Mouse (Mus musculus) embryonic fibroblast, embryonic 13.5 days (primary cell): ENCODE results near the gene Stum. TPM values are rescaled to one million over a fixed set of nuclear protein-coding genes. Genes with fewer than 3 reads are reported as not detected.

ENCODE experiments used
- H3K27ac ChIP-seq: 2 replicates; pipeline ENCODE4 v1.5.1; 2012; ENCODE audit warnings: low read length, control low read depth, inconsistent platforms; ENCODE audit not compliant: insufficient read depth
- H3K4me1 ChIP-seq: 2 replicates; pipeline ENCODE4 v1.6.1; 2011; ENCODE audit warnings: low read length; ENCODE audit not compliant: control insufficient read depth, insufficient read depth
- H3K4me3 ChIP-seq: 2 replicates; pipeline ENCODE4 v1.5.1; 2011; ENCODE audit warnings: mild to moderate bottlenecking, control low read depth, low read length; ENCODE audit not compliant: insufficient read depth
- CTCF ChIP-seq: IDR thresholded peaks from 2 replicates; pipeline ENCODE4 v1.5.1; 2011; ENCODE audit warnings: mild to moderate bottlenecking, control low read depth, low read length, moderate library complexity, borderline replicate concordance; ENCODE audit not compliant: insufficient read depth
- POLR2A ChIP-seq: IDR thresholded peaks from 2 replicates; pipeline ENCODE4 v1.6.1; 2011; ENCODE audit warnings: low read depth, mild to moderate bottlenecking, control low read depth, low read length, moderate library complexity
- polyA plus RNA-seq: library from polyadenylated mRNA; stranded (reverse); fragments of >200 nt; gene quantifications from 2 replicates; pipeline ENCODE4 v1.2.4, GENCODE M21; 2011; ENCODE audit warnings: low read depth; ENCODE audit not compliant: missing spikeins, insufficient read length

Gene Stum
- polyA plus RNA-seq, 1 experiment = not detected

DNA sequence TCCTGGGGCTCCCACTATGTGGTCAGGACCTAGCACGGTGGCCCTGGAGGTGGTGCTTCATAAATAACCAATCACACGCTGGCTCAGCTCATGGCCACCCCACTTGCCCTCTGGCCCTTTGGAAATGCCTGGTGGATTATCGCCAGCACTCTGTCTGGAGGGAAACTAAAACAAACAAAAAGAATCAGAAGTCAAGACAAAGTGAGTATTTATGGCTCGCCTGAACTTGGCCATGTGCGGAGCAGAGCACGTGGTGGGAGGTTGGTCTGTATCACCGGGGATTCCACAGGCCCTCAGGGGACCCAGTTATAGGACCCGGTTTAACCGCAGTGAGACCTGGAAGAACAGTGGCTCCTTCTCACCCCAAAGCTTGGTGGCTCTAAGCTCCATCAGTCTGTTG is 74.5 kb downstream of the Stum start:
- Histone ChIP-seq H3K27ac (no peak overlapping the region), H3K4me1 (peaks cover 6% of the 10 kb centered on the region), H3K4me3 (no peak overlapping the region)
- TF ChIP-seq POLR2A (no peak), CTCF (no peak)

DNA sequence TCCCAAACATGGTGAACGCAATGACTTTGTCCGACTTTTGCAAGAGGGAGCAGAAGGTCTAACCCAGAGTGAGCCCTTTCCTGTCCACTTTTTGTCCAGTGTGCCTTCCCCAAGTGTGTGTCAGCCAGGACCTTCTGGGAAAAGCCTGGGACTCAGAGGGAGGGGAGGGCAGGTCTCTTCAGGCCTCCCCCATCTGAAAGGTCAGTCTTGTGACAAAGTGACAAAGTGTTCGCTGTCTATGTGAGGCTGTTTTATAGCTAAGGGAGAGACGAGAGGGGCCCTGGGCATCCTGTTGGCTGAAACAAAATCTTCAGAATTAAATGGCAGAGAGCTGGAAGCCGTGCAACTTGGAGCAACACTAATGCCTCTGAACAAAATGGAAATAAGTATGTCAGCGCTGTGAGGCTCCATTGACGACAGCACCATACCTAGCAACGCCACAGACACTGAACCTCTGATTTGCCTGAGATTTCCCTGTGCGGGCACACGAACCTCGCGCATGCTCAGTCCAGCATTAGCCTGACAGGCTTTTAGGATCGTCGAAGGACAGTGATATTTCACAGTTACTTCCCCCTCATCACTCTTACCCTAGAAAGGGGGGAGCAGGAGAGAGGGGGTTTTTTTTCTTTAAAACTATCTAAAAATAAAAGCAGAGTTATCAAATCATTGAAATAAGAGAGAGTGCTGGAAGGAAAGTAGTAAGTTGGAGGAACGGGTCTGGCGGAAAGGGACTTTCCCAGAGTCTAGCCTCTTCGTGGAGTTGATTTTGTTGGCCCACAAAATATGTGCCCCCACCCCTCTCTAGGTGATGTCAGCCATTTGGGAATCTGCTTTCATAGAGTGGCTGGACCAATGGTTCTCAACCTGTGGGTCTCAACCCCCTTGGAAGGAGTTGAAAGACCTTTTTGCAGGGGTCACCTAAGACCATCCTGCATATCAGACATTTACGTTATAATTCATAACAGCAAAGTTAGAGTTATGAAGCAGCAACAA is 75.3 kb downstream of the Stum start:
- H3K27ac ChIP-seq = no peak overlapping the region
- H3K4me1 ChIP-seq = peaks cover 13% of the 10 kb centered on the region
- TF ChIP-seq CTCF (no peak), POLR2A (no peak)
- no peak overlapping the region for H3K4me3 ChIP-seq

- Histone ChIP-seq H3K4me1 (peaks cover 20% of the 10 kb centered on the region), H3K4me3 (no peak overlapping the region), H3K27ac (no peak overlapping the region)
- TF ChIP-seq POLR2A (no peak), CTCF (no peak)
These were observed 76.1 kb downstream of the Stum start for GRCm38 (mm10) chr1:180407171-180407671.

GRCm38 (mm10) chr1:180406336-180407035 is 76.8 kb downstream of the Stum start:
- no peak for TF ChIP-seq CTCF
- TF ChIP-seq POLR2A = no peak

GRCm38 (mm10) chr1:180405576-180406335 is 77.5 kb downstream of the Stum start:
- no peak overlapping the region for H3K4me3 ChIP-seq
- H3K4me1 ChIP-seq = peaks cover 20% of the 10 kb centered on the region
- H3K27ac ChIP-seq = no peak overlapping the region
- TF ChIP-seq CTCF = no peak
- TF ChIP-seq POLR2A = no peak

More at GRCm38 (mm10) chr1:180406336-180407035, 76.8 kb downstream of the Stum start:
- no peak overlapping the region for H3K27ac ChIP-seq
- H3K4me1 ChIP-seq = peaks cover 20% of the 10 kb centered on the region
- no peak overlapping the region for H3K4me3 ChIP-seq

GRCm38 (mm10) chr1:180404706-180405105 is 78.6 kb downstream of the Stum start:
- H3K4me3 ChIP-seq = no peak overlapping the region
- H3K27ac ChIP-seq = no peak overlapping the region
- peaks cover 16% of the 10 kb centered on the region for H3K4me1 ChIP-seq
- TF ChIP-seq CTCF = no peak
- TF ChIP-seq POLR2A = no peak

- TF ChIP-seq CTCF = no peak
- TF ChIP-seq POLR2A = no peak
These were observed 79.4 kb downstream of the Stum start for GRCm38 (mm10) chr1:180403694-180404606.

GRCm38 (mm10) chr1:180403357-180403693 is 80.0 kb downstream of the Stum start:
- peaks cover 16% of the 10 kb centered on the region for H3K4me1 ChIP-seq

More at GRCm38 (mm10) chr1:180403694-180404606, 79.4 kb downstream of the Stum start:
- Histone ChIP-seq H3K4me3 (no peak overlapping the region), H3K4me1 (peaks cover 16% of the 10 kb centered on the region), H3K27ac (peak overlapping the region; percentile 3; the same call in 1 of the 2 replicates)

More at GRCm38 (mm10) chr1:180403357-180403693, 80.0 kb downstream of the Stum start:
- no peak for TF ChIP-seq CTCF
- TF ChIP-seq POLR2A = no peak
- H3K27ac ChIP-seq = 0 out of 2 replicates have a peak overlapping the region, but pooled peaks have one; percentile 3
- no peak overlapping the region for H3K4me3 ChIP-seq
